Mouse (Mus musculus) bone marrow macrophage, adult 2 months (primary cell): ENCODE data around the gene Cinp. TPM values are rescaled to one million over a fixed set of nuclear protein-coding genes. Genes with fewer than 3 reads are reported as not detected.
"Not testable (repeated sequence)": the region's sequence is repeated elsewhere in the genome, so short reads cannot be mapped to it uniquely, and the experiment has no call there.

Source experiments
- H3K27ac ChIP-seq: 2 replicates; pipeline ENCODE4 v1.5.1; 2012; ENCODE audit warnings: low read depth, low read length; ENCODE audit not compliant: insufficient read depth
- H3K4me1 ChIP-seq: 2 replicates; pipeline ENCODE4 v1.6.1; 2012; ENCODE audit warnings: low read length; ENCODE audit not compliant: control insufficient read depth, insufficient read depth
- H3K4me3 ChIP-seq: 2 replicates; pipeline ENCODE4 v1.5.1; 2012; ENCODE audit warnings: mild to moderate bottlenecking, low read length, moderate library complexity; ENCODE audit not compliant: insufficient read depth
- CTCF ChIP-seq: IDR thresholded peaks from 2 replicates; pipeline ENCODE4 v1.5.1; 2012; ENCODE audit warnings: low read depth, mild to moderate bottlenecking, low read length, moderate library complexity
- POLR2A ChIP-seq: IDR thresholded peaks from 2 replicates; pipeline ENCODE4 v1.6.1; 2012; ENCODE audit warnings: mild to moderate bottlenecking, low read depth, low read length, borderline replicate concordance
- polyA plus RNA-seq: library from polyadenylated mRNA; stranded (reverse); fragments of >200 nt; gene quantifications from 2 replicates; pipeline ENCODE4 v1.2.4, GENCODE M21; 2012; ENCODE audit not compliant: missing spikeins, insufficient read depth, insufficient read length

Gene Cinp
- polyA plus RNA-seq, 1 experiment = 35.7 TPM

DNA sequence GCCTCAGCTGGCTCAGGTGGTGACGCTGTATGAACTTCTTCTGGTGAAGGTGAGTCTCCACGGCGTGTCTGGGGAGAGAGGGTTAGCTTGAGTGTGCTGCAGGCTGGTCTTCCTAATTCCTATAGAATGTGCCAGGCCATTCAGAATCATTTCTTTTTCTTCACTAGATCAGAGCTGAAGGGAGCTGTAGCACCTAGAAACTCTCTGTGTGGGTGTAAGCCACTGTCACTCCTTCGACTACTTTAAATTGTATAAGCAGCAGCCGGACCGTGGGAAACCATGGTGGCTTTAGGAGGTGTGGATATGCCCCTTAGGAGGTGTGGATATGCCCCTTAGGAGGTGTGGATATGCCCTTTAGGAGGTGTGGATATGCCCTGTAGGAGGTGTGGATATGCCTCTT lies 24.9 kb downstream of the Cinp start:
- TF ChIP-seq CTCF (no peak), POLR2A (no peak)
- no peak overlapping the region for H3K27ac ChIP-seq
- H3K4me1 ChIP-seq = no peaks in the 10 kb centered on the region
- H3K4me3 ChIP-seq = no peak overlapping the region

DNA sequence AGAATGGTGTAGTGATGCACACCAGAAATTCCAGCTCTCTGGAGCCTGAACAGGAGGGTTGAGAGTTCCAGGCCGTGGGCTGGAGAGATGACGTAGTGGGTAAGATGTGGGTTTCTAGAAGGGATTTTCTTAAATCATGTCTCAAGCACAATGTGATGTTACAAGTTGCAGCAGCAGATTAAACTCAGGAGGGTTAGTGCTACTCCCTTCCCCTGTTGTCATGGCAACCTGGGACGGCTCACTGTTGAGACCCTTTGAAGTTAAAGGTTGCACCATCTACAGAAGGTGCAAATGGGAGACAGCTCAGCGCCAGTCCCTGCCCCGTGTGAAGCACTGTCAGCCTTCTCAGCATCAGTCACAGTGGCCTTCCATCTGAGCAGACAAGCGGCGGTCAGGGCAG lies 27.7 kb downstream of the Cinp start:
- TF ChIP-seq POLR2A = no peak
- no peak for TF ChIP-seq CTCF
- Histone ChIP-seq H3K4me3 (no peak overlapping the region), H3K4me1 (peaks cover 3% of the 10 kb centered on the region; the same call in 1 of the 2 replicates), H3K27ac (no peak overlapping the region)

GRCm38 (mm10) chr12:110860293-110860692 lies 28.7 kb downstream of the Cinp start:
- TF ChIP-seq CTCF = no peak
- no peak for TF ChIP-seq POLR2A
- Histone ChIP-seq H3K4me1 (peaks cover 5% of the 10 kb centered on the region), H3K4me3 (no peak overlapping the region), H3K27ac (no peak overlapping the region)

DNA sequence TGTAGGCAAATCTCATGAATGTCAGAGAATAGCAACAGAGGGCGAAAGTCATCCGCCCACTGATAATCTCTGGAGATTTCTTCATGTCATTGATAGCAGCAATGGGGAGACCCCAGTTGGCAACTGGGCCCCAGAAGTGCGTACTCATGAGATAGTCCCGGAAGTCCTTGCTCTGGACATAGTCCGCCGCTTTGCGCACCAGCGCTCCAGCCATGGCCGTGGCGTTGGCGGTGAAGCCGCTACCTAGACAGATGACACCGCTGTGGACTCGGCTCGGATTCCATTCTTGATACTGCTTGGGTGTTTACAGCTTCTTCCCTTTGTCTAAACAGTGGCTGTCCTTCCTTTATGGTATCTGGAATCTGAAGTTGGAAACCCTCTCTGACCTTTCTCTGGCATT lies 30.3 kb downstream of the Cinp start:
- H3K4me1 ChIP-seq = peaks cover 14% of the 10 kb centered on the region

GRCm38 (mm10) chr12:110857196-110857595 lies 31.7 kb downstream of the Cinp start:
- no peak overlapping the region for H3K4me3 ChIP-seq
- no peak for TF ChIP-seq POLR2A
- no peak for TF ChIP-seq CTCF
- H3K4me1 ChIP-seq = peaks cover 21% of the 10 kb centered on the region
- no peak overlapping the region for H3K27ac ChIP-seq

More for the DNA sequence above, 30.3 kb downstream of the Cinp start:
- not testable (repeated sequence) for H3K4me3 ChIP-seq, H3K27ac ChIP-seq

- TF ChIP-seq POLR2A (no peak), CTCF (no peak; the same call in 1 of the 2 replicates)
- H3K4me3 ChIP-seq = no peak overlapping the region
- H3K27ac ChIP-seq = peak overlapping the region; percentile 22; the same call in 1 of the 2 replicates
- H3K4me1 ChIP-seq = peaks cover 32% of the 10 kb centered on the region
Measured at GRCm38 (mm10) chr12:110854786-110855737, 33.9 kb downstream of the Cinp start.

DNA sequence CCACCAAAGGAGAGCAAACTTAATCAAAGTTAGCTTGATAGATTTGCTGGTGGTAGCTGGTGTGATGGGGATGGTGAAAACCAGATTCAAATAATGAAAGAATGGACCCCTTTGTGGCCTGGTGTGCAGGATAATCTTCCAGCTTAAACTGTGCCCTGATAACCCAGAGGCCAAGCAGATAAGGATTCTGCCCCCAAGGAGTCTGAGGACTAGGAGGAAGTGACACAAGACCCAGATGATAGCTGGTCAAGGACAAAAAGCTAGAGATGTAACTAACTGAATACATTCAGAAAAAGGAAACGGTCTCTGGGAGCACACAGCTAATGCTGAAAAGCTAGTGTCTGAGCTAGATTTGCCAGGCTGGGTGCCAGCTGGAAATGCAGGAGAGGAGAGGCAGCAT lies 37.0 kb downstream of the Cinp start:
- Histone ChIP-seq H3K4me3 (peak overlapping the region; percentile 68; the same call in 1 of the 2 replicates), H3K27ac (0 out of 2 replicates have a peak overlapping the region, but pooled peaks have one; percentile 7), H3K4me1 (peaks cover 29% of the 10 kb centered on the region)
- TF ChIP-seq CTCF = no peak
- no peak for TF ChIP-seq POLR2A

- TF ChIP-seq POLR2A (no peak), CTCF (no peak)
- Histone ChIP-seq H3K4me1 (peaks cover 29% of the 10 kb centered on the region), H3K27ac (no peak overlapping the region), H3K4me3 (peak overlapping the region; percentile 68)
Measured at GRCm38 (mm10) chr12:110851414-110851813, 37.5 kb downstream of the Cinp start.

GRCm38 (mm10) chr12:110850929-110851256 lies 38.1 kb downstream of the Cinp start:
- TF ChIP-seq POLR2A (no peak), CTCF (no peak)
- Histone ChIP-seq H3K4me1 (peaks cover 33% of the 10 kb centered on the region), H3K27ac (peak overlapping the region; percentile 55), H3K4me3 (peak overlapping the region; percentile 68)

- H3K4me1 ChIP-seq = peaks cover 31% of the 10 kb centered on the region
- peak within 1 kb of the TSS; percentile 55 for H3K27ac ChIP-seq
- no peak for TF ChIP-seq CTCF
- no peak for TF ChIP-seq POLR2A
- peak within 1 kb of the TSS; percentile 68 for H3K4me3 ChIP-seq
Measured at GRCm38 (mm10) chr12:110850010-110850928, 38.7 kb downstream of the Cinp start, which contains the start of gene Zfp839. Gene Zfp839 (plus strand): TSS chr12:110850253.
